Mouse (Mus musculus) cerebellum, adult 9-10 months (tissue): ENCODE data around the gene Pon2.
"Not testable (repeated sequence)": the region's sequence is repeated elsewhere in the genome, so short reads cannot be mapped to it uniquely, and the experiment has no call there.

Source experiments
- DNase-seq: peaks from one replicate; pipeline ENCODE4 v3.0.0; 2022

The Pon2 gene

DNA sequence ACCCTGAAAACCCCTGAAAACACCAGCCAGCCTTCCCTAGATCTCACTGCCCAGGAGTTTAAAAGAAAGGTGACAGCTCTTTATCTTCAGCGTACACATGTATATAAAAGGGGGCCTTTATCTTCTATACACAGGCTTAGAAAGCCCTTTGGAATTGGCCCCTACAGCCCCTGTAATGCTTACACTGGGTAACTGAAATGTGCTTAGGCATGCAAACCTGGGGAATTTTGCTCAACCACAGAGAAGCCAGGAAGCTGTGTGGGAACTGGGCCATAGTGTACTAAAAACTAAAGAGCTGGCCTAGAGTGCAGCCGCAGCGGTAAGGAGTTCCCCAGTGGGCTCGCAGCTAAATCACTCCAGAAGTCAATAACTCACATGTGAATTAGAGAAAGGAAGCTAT is 6.8 kb downstream of the Pon2 start:
- no peak for DNase-seq

- no peak for DNase-seq
Measured at GRCm38 (mm10) chr6:5287919-5288318, 10.3 kb downstream of the Pon2 start.

- no peak for DNase-seq
Measured at GRCm38 (mm10) chr6:5287392-5287791, 10.9 kb downstream of the Pon2 start.

GRCm38 (mm10) chr6:5282418-5282817 is 15.8 kb downstream of the Pon2 start:
- no peak for DNase-seq

DNA sequence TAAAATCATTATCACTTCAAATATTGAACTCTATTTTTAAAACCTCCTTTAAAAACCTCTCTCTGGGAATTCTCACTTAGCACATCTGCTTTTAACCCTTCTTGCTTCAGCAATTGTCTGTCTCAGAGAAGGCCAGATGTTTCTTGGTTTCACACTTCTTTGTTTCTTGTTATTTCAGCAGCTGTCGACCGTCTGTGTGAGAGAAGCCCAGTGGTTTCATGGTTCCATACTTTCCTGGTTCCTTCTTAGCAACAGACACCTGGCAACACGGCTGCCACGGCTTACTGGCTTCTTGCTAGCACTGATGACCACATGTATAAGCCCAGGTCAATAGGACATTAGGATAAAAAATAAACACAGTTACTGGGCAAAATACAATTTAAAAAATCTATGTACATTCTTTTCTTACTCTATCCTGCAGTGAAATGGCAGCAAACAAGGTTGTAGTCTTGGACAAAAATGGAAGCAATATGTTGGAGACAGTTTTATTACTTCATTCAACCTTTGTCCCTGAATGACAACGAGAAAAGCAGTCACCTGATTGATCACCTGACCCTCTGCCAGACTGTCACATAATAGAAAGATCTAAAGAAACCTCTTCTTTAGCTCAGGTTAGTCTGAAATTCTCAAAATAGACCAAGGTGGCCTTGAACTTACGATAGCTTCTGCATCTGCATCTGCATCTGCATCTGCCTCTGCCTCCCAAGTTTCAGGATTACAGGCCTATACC is 17.5 kb downstream of the Pon2 start:
- no peak for DNase-seq

DNA sequence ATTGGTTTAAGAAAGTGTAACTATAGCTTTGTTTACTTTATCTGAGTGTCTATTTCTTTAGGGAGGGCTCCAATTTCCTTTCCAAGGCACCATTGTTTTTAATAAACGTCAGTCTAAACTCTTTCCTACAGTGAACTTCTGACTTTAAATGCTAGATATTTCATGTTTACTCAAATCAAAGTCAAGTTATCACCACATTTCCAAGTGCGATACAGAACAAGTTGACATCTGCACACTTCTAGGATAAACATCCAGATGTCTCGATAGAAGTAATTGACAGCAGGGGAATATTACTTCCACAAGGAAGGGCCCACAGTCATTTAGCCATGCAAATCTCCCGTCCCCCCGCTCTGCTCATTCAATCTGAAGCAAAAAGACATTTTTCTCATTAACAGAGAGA is 20.3 kb downstream of the Pon2 start:
- no peak for DNase-seq

DNA sequence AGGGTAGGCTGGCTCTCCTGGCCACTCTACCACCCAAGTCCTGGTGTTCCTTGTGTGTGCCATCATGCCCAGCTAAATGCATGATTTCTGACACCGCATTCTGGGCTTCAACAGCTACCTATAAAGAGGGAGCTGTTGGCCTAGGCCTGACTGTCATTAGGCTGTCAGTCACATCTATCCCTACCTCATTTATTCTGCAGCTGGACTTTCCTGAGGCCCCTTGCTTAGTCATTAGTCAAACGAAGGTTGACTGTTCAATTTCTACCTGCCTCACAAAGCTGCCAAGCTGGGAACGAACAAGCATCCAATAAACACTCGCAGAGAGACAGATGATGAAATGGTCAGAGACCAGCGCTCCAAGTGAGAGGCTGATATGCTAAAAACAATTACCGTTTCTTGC is 28.6 kb downstream of the Pon2 start:
- no peak for DNase-seq

DNA sequence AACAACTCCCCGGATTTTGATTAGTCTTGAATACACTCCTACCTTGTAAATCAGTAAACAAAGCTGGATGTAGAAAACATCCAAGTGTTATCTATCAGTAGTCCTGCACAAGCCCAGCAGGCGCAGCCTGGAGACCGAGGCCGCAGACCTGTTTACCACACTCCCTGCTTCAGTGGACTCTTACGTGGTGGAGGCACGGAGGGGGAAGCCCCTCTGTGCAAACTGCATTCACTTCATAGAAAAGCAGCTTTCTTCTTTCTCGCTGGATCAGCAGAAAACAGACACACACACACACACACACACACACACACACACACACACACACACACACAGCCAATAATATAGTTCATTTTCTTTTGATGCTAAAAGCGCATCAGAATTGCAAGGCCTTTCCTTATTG is 33.5 kb downstream of the Pon2 start:
- no peak for DNase-seq

- no peak for DNase-seq
Measured at GRCm38 (mm10) chr6:5263250-5263999, 34.8 kb downstream of the Pon2 start.

GRCm38 (mm10) chr6:5262322-5263249 is 35.7 kb downstream of the Pon2 start:
- DNase-seq, result no peak

GRCm38 (mm10) chr6:5255722-5256451 is 42.4 kb downstream of the Pon2 start, which contains the start of gene Pon3:
Pon3 (minus strand) TSS chr6:5256286.
- no peak for DNase-seq

DNA sequence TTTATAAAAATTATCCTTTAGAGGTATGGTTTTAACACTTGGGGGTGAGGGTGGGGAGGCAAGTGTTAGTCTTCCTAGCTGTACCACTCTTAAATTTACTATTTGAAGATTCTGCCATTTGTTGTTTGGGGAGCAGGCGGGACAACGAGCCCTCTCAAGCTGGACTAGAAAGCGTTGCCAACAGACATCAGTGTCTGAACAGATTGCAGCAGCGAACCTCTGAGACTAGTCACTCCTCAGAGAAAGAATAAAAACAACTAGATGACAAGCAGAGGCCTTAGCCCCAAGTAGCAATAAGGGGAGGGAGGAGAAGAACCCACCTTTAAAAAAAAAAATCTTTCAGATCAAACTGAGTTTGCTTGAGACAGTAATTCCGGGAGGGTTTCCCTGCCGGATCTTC is 43.0 kb downstream of the Pon2 start:
- DNase-seq, result no peak

- no peak for DNase-seq
Measured at GRCm38 (mm10) chr6:5254869-5255268, 43.4 kb downstream of the Pon2 start.

DNA sequence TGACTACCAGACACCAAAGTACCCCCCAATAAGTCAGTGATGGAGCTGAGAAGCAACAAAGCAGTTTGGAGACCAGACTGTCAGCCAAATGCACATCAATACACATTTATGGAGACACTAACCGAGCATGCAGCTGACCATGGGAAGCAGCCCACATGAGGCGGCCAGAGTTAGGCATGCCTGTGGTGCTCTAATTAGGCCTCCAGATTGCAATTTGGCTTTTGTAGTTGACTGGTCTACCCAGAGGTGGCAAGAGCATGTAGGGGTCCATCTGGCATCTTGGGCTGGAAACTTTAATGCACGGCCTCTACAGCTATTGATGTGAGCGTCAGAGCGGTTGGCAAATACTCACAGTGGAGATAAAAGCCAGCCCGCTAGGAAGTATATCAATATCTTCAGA is 52.3 kb downstream of the Pon2 start:
- DNase-seq, result no peak

GRCm38 (mm10) chr6:5238799-5239198 is 59.5 kb downstream of the Pon2 start:
- no peak for DNase-seq

DNA sequence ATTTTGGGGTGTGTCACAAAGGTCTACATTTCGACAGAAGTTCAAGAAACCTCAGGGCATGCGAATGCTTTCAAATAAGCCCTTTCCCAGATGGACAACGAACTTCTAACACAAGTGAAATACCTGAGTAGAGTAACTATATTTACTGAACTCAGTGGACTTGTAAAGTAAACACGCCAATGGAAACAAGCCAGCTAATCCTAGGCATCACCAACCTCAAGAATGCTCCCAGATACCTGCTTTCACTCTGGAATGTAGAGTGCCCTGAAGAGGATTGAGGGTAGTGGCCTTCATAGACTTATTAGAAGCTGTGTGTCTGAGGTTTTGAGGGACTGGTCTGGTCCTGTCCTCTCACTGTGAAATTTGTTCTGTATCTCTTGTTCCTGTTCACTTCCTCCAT is 60.7 kb downstream of the Pon2 start:
- no peak for DNase-seq

DNA sequence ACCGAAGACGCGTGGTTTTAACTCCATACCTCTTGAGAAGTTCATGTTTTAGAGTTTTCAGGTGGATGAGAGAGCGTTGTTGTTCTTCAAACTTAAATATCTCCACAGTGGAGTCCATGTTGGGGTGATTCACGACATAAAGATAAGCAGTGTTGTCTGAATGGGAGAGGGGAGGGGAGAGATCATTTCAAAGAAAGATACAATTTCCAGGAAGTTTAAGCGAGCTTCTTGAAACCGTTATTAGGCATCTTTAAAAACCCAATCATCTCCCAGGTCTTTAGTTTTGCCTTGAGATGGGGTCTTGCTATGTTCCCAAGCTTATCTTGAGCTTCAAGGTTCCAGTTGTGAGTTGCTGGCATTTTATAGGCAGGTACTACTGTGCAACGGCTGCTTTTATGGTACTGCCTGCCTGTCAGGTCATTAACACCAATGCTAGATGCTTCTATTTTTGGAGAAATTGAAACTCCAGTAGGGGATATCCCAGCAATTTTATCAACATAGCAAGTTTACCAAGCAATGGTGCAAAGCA is 61.3 kb downstream of the Pon2 start:
- DNase-seq, result no peak

DNA sequence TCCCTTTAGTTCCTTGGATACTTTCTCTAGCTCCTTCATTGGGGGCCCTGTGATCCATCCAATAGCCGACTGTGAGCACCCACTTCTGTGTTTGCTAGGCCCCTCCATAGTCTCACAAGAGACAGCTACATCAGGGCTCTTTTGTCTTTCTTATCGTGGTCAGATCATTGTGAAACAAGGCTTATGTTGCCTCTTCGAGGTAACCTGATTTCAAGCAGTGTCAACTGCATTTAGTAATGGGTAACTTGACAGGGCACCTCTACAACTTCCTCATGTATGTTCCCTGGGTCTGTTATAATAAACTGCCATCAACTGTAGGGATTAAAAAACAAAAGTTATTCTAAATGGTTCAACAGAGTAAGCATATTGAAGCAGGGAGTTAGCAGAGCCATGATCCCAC is 63.7 kb downstream of the Pon2 start:
- no peak for DNase-seq

- no peak for DNase-seq
Measured at GRCm38 (mm10) chr6:5233812-5234211, 64.4 kb downstream of the Pon2 start.

- DNase-seq, result no peak
Measured at GRCm38 (mm10) chr6:5232022-5232421, 66.2 kb downstream of the Pon2 start.

- DNase-seq, result no peak
Measured at GRCm38 (mm10) chr6:5230261-5230660, 68.0 kb downstream of the Pon2 start.

DNA sequence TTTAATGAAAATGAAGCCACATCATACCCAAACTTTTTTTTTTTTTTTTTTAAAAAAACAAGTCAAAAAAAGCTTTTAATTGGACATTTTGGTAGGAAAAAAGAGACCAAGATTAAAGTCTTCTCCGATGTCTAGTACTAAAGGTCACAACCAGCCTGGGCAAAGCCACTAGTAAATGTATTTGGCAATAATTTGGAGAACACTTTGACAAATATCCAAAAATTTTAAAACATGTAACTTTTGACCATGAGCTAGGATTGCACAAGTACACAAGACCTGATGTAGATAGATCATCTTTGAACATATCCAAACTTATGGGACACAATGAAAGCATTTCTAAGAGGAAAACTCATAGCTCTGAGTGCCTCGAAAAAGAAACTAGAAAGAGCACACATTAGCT is 74.7 kb downstream of the Pon2 start:
- DNase-seq, result not testable (repeated sequence)
